ENCODE assay signal across 12 mouse cellular contexts in the genomic region with DNA sequence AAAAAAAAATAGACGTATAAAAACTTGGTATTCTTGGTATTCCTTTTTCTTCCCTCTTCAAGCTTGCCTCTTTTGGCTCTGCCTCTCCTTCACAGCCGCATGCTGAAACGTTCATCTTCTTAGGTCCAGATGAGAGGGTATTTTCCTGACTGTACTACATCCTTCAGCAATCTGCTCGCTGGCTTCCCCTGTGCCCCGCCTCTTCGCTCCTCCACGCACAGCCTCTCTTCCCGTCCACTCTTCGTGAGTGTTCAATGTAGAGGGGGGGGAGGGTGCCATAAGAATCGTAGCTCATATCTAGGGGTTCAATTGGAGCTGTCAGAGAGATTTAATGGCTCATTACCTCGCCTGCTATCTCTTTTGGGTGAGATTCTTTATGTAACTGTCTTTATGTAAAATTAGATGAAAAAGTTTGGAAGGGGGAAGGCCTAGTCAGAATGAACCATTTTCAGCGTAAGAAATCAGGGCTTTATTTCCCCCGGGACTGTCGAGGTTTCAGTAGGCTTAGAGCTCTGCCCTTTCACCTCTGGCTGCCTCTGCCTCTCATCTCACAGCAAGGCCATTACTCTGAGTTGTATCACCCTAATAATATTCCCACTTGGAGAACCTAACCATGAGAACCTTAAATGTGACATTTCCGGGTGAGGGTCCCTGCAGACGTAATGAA.
DNase-seq lines count a peak whose midpoint lies in the region; ATAC-seq and TF ChIP-seq lines count a peak whose summit lies in the region.
"Had no signal": no experiment of that assay in that cellular context is flagged by ENCODE, and none has a peak within 500 bp of the region (broad histone marks: within the 10 kb centered on the region; RNA-seq: fewer than 3 reads in every experiment).

No protein-coding gene starts in this region.

- H3K9ac ChIP-seq in forebrain, postnatal 0 days = no peak overlapping the region
- no peak overlapping the region for H3K9ac ChIP-seq in forebrain, embryonic 15.5 days (replicated peaks)
- H3K9ac ChIP-seq in stomach, embryonic 14.5 days (replicated peaks; ENCODE audit: low read depth, low read length) = no peak overlapping the region
- H3K9ac ChIP-seq in stomach, postnatal 0 days (ENCODE audit: low read length) = no peak overlapping the region
- no peak overlapping the region for H3K9ac ChIP-seq in midbrain, embryonic 11.5 days (ENCODE audit: low read length)

- no peak for TF ChIP-seq CTCF in forebrain, postnatal 0 days (IDR thresholded peaks at IDR 0.05; ENCODE audit: low read depth)
- TF ChIP-seq CTCF in stomach, postnatal 0 days (IDR thresholded peaks at IDR 0.05; ENCODE audit: low read depth) = no peak

- TF ChIP-seq EP300 in stomach, postnatal 0 days (optimal IDR thresholded peaks at IDR 0.05) = no peak

- no peaks in the 10 kb centered on the region for H3K4me1 ChIP-seq in forebrain, postnatal 0 days (ENCODE audit: insufficient read depth)
- H3K4me1 ChIP-seq in forebrain, embryonic 15.5 days = peaks cover 16% of the 10 kb centered on the region
- H3K4me1 ChIP-seq in stomach, embryonic 14.5 days (ENCODE audit: control insufficient read depth, insufficient read depth, low read length) = peaks cover 12% of the 10 kb centered on the region; the same call in 1 of the 2 replicates
- H3K4me1 ChIP-seq in stomach, postnatal 0 days (replicated peaks; ENCODE audit: control insufficient read depth, insufficient read depth) = no peaks in the 10 kb centered on the region
- H3K4me1 ChIP-seq in midbrain, embryonic 11.5 days (ENCODE audit: control insufficient read depth, insufficient read depth, low read length) = peaks cover 2% of the 10 kb centered on the region; the same call in 1 of the 2 replicates

- peak; percentile 25; the same call in 1 of the 2 replicates for ATAC-seq in forebrain, postnatal 0 days
- no peak for ATAC-seq in forebrain, embryonic 15.5 days (replicated peaks)
- ATAC-seq in stomach, embryonic 14.5 days (ENCODE audit: insufficient number of reproducible peaks, insufficient read depth, low FRiP score, low read depth) = no peak
- no peak for ATAC-seq in stomach, postnatal 0 days (ENCODE audit: low FRiP score, low TSS enrichment)
- ATAC-seq in midbrain, embryonic 11.5 days (ENCODE audit: low FRiP score) = peak; percentile 44; the same call in 1 of the 2 replicates

- no peak overlapping the region for H3K4me2 ChIP-seq in forebrain, postnatal 0 days (ENCODE audit: low read depth)
- no peak overlapping the region for H3K4me2 ChIP-seq in forebrain, embryonic 15.5 days (replicated peaks)
- H3K4me2 ChIP-seq in stomach, embryonic 14.5 days (replicated peaks; ENCODE audit: low read depth, low read length) = no peak overlapping the region
- H3K4me2 ChIP-seq in stomach, postnatal 0 days (replicated peaks; ENCODE audit: low read depth) = no peak overlapping the region
- H3K4me2 ChIP-seq in midbrain, embryonic 11.5 days = no peak overlapping the region
- H3K4me2 ChIP-seq: heart, embryonic 11.5 days had no signal

- no peak overlapping the region for H3K4me3 ChIP-seq in forebrain, postnatal 0 days (ENCODE audit: low read depth, low read length)
- H3K4me3 ChIP-seq in forebrain, embryonic 15.5 days = no peak overlapping the region
- no peak overlapping the region for H3K4me3 ChIP-seq in stomach, embryonic 14.5 days (ENCODE audit: low read depth, low read length)
- H3K4me3 ChIP-seq in stomach, postnatal 0 days (ENCODE audit: low read depth, low read length) = no peak overlapping the region
- no peak overlapping the region for H3K4me3 ChIP-seq in midbrain, embryonic 11.5 days (ENCODE audit: low read depth, low read length)
- H3K4me3 ChIP-seq: layer of hippocampus, adult 2 months had no signal

- H3K27me3 ChIP-seq in forebrain, postnatal 0 days (ENCODE audit: insufficient read depth, low read length) = no peaks in the 10 kb centered on the region
- H3K27me3 ChIP-seq in forebrain, embryonic 15.5 days = no peaks in the 10 kb centered on the region
- H3K27me3 ChIP-seq in stomach, embryonic 14.5 days (ENCODE audit: control insufficient read depth, insufficient read depth, low read length) = no peaks in the 10 kb centered on the region
- H3K27me3 ChIP-seq in stomach, postnatal 0 days (ENCODE audit: control insufficient read depth, insufficient read depth, low read length) = no peaks in the 10 kb centered on the region
- no peaks in the 10 kb centered on the region for H3K27me3 ChIP-seq in midbrain, embryonic 11.5 days (ENCODE audit: control insufficient read depth, insufficient read depth, low read length)

- no peak for DNase-seq in forebrain, postnatal 0 days
- no peak for DNase-seq in stomach, postnatal 0 days (ENCODE audit: low spot score)
- DNase-seq in midbrain, embryonic 11.5 days (ENCODE audit: low spot score, missing footprints) = no peak
- DNase-seq in T-cell, adult 2 months (ENCODE audit: low spot score) = no peak
- no peak for DNase-seq in cerebellum, adult 9-10 months
- no peak for DNase-seq in right cerebral cortex, postnatal 36 days (ENCODE audit: low spot score in 2 of 2)
- DNase-seq: B cell, adult 2 months; lung, postnatal 36 days had no signal

- WGBS in forebrain, postnatal 0 days = 39% methylated on average over 16 of the region's 16 CpGs
- WGBS in forebrain, embryonic 15.5 days = 38% methylated on average over 16 of the region's 16 CpGs
- 34% methylated on average over 16 of the region's 16 CpGs for WGBS in stomach, embryonic 14.5 days
- 43% methylated on average over 16 of the region's 16 CpGs for WGBS in stomach, postnatal 0 days
- 37% methylated on average over 16 of the region's 16 CpGs for WGBS in midbrain, embryonic 11.5 days

- no peak overlapping the region for H3K27ac ChIP-seq in forebrain, postnatal 0 days (ENCODE audit: low read depth, low read length)
- no peak overlapping the region for H3K27ac ChIP-seq in forebrain, embryonic 15.5 days (replicated peaks)
- peak overlapping the region; percentile 29; the same call in 1 of the 2 replicates for H3K27ac ChIP-seq in stomach, embryonic 14.5 days (ENCODE audit: low read length)
- H3K27ac ChIP-seq in stomach, postnatal 0 days (replicated peaks) = no peak overlapping the region
- no peak overlapping the region for H3K27ac ChIP-seq in midbrain, embryonic 11.5 days (ENCODE audit: low read depth, low read length)
- H3K27ac ChIP-seq: layer of hippocampus, adult 2 months had no signal

- no peaks in the 10 kb centered on the region for H3K36me3 ChIP-seq in forebrain, postnatal 0 days (ENCODE audit: insufficient read depth)
- H3K36me3 ChIP-seq in forebrain, embryonic 15.5 days = no peaks in the 10 kb centered on the region
- no peaks in the 10 kb centered on the region for H3K36me3 ChIP-seq in stomach, embryonic 14.5 days (ENCODE audit: control insufficient read depth, insufficient read depth, low read length)
- H3K36me3 ChIP-seq in stomach, postnatal 0 days (ENCODE audit: control insufficient read depth, insufficient read depth, low read length) = no peaks in the 10 kb centered on the region
- no peaks in the 10 kb centered on the region for H3K36me3 ChIP-seq in midbrain, embryonic 11.5 days (ENCODE audit: control insufficient read depth, insufficient read depth, low read length)

- no peaks in the 10 kb centered on the region for H3K9me3 ChIP-seq in forebrain, postnatal 0 days (ENCODE audit: low read length)
- no peaks in the 10 kb centered on the region for H3K9me3 ChIP-seq in forebrain, embryonic 15.5 days
- no peaks in the 10 kb centered on the region for H3K9me3 ChIP-seq in stomach, embryonic 14.5 days (ENCODE audit: control insufficient read depth, low read depth, low read length)
- H3K9me3 ChIP-seq in stomach, postnatal 0 days (ENCODE audit: control insufficient read depth, low read length) = no peaks in the 10 kb centered on the region
- H3K9me3 ChIP-seq in midbrain, embryonic 11.5 days (ENCODE audit: control insufficient read depth, low read length) = no peaks in the 10 kb centered on the region

Comparison
In these comparisons a context has a peak if more than half of its experiments do, and no peak if none do; other contexts are left out.
1. ATAC-seq: peak in forebrain, postnatal 0 days (single experiment) and midbrain, embryonic 11.5 days (single experiment); none in forebrain, embryonic 15.5 days (single experiment), stomach, embryonic 14.5 days (single experiment) and stomach, postnatal 0 days (single experiment).